Mouse (Mus musculus) midbrain, postnatal 0 days (tissue): ENCODE measurements around the gene Hist1h1b. TPM values are rescaled to one million over a fixed set of nuclear protein-coding genes. Genes with fewer than 3 reads are reported as not detected.
"Not testable (repeated sequence)": the region's sequence is repeated elsewhere in the genome, so short reads cannot be mapped to it uniquely, and the experiment has no call there.

Experiments
- ATAC-seq: fragments of 200-750 bp; cut with Nextera tagmentation; 2 replicates; pipeline ENCODE4 v1.8.0; 2017; ENCODE audit warnings: moderate number of reproducible peaks, mild to moderate bottlenecking, moderate TSS enrichment, moderate library complexity; ENCODE audit not compliant: low FRiP score
- DNase-seq: peaks from one replicate; pipeline ENCODE4 v3.0.0-alpha.2; 2015; ENCODE audit warnings: low spot score
- H3K27ac ChIP-seq: fragments of 300-500 bp; sonication (generic); 2 replicates; pipeline ENCODE4 v1.5.1; 2014; ENCODE audit warnings: low read depth, mild to moderate bottlenecking, low read length, mixed read lengths
- H3K27me3 ChIP-seq: fragments of 300-500 bp; sonication (generic); 2 replicates; pipeline ENCODE4 v1.6.1; 2014; ENCODE audit warnings: low read length, control low read depth, mixed read lengths; ENCODE audit not compliant: insufficient read depth
- H3K36me3 ChIP-seq: fragments of 300-500 bp; sonication (generic); 2 replicates; pipeline ENCODE4 v1.6.1; 2014; ENCODE audit warnings: low read length, control low read depth, mixed read lengths; ENCODE audit not compliant: insufficient read depth
- H3K4me1 ChIP-seq: fragments of 300-500 bp; sonication (generic); 2 replicates; pipeline ENCODE4 v1.6.1; 2014; ENCODE audit warnings: mild to moderate bottlenecking, control low read depth, antibody characterized with exemption, low read length, mixed read lengths; ENCODE audit not compliant: insufficient read depth
- H3K4me2 ChIP-seq: fragments of 300-500 bp; sonication (generic); 2 replicates; pipeline ENCODE4 v1.6.1; 2014; ENCODE audit warnings: low read depth, mild to moderate bottlenecking, low read length, mixed read lengths; ENCODE audit not compliant: poor library complexity, severe bottlenecking
- H3K4me3 ChIP-seq: fragments of 300-500 bp; sonication (generic); 2 replicates; pipeline ENCODE4 v1.5.1; 2014; ENCODE audit warnings: low read depth, mild to moderate bottlenecking, low read length, moderate library complexity
- H3K9ac ChIP-seq: fragments of 300-500 bp; sonication (generic); replicated peaks from 2 replicates; pipeline ENCODE4 v1.6.1; 2014; ENCODE audit warnings: mild to moderate bottlenecking, low read length, moderate library complexity, mixed read lengths; ENCODE audit not compliant: poor library complexity, severe bottlenecking
- H3K9me3 ChIP-seq: fragments of 300-500 bp; sonication (generic); 2 replicates; pipeline ENCODE4 v1.6.1; 2016; ENCODE audit warnings: low read length, control low read depth
- CTCF ChIP-seq: IDR thresholded peaks from 2 replicates; pipeline ENCODE4 v1.5.1; 2016; ENCODE audit warnings: antibody characterized with exemption, mild to moderate bottlenecking
- WGBS: fragments of 180-500 bp; shearing (Covaris S2); extraction: QIAGEN DNeasy Blood & Tissue Kit; methylation state at CpG from one replicate; pipeline ENCODE4 v1.1.7; 2014; 5-methylcytosine and 5-hydroxymethylcytosine counted together
- polyA plus RNA-seq: library from polyadenylated mRNA; unstranded; fragments of >200 nt; fragmentation: Nextera tagmentation; extraction: Ambion mirVana; gene quantifications from 2 replicates; pipeline ENCODE4 v1.2.1, GENCODE M21; 2015
- total RNA-seq: library from RNA; depleted of rRNA; stranded (reverse); fragments of >200 nt; gene quantifications from 2 replicates; pipeline ENCODE4 v1.2.3, GENCODE M21; 2014; rRNA removed

The Hist1h1b gene
- total RNA-seq: 54.7 and 116 TPM in 2 replicates
- 2.0 TPM in 2 replicates for polyA plus RNA-seq

DNA sequence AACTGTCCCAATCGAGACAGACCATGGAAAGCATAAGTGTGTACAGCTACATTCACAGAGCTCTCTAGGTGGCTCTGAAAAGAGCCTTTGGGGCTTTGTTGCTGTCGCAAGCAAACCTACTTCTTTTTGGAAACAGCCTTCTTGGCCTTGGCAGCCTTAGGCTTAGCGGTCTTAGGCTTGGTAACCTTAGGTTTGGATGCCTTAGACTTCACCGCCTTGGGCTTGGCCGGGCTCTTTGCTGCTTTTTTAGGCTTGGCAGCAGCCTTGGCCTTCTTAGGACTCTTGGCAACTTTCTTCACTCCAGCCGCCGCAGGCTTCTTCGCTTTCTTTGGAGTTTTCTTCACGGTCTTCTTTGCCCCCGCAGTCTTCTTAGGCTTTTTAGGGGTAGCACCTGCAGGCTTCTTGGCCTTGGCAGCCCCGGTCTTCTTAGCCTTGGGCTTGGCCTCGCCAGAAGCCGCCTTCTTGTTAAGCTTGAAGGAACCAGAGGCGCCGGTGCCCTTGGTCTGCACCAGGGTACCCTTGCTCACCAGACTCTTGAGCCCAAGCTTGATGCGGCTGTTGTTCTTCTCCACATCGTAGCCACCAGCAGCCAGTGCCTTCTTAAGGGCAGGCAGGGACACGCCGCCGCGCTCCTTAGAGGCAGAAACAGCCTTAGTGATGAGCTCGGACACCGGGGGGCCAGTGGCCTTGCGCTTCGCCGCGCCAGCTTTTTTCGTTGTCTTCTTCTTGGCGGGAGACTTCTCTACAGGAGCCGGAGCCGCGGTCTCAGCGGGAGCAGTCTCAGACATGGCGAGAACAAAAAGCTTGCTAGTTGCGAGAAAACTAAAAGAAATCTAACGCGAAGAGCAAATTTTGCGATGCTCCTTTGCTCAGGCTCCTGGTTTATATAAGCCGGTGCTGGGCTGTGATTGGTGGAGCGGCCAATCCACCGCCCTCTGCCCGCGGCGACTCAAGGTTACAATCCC is at the start of gene Hist1h1b:
Gene Hist1h1b (minus strand): TSS at position 859 of the 965 bp plus-strand sequence.
- Histone ChIP-seq H3K4me3 (peak within 1 kb of the TSS; percentile 52), H3K9ac (peak within 1 kb of the TSS; percentile 51; the same call in 1 of the 2 replicates), H3K4me2 (peak within 1 kb of the TSS; percentile 86), H3K9me3 (no peaks in the 10 kb centered on the region), H3K4me1 (peaks cover 11% of the 10 kb centered on the region), H3K36me3 (no peaks in the 10 kb centered on the region), H3K27ac (0 out of 2 replicates have a peak within 1 kb of the TSS, but pooled peaks have one; percentile 9), H3K27me3 (no peaks in the 10 kb centered on the region)
- DNase-seq (peak; percentile 64), ATAC-seq (no peak; the same call in 1 of the 2 replicates)
- 0% methylated on average over 44 of the region's 44 CpGs for WGBS
- TF ChIP-seq CTCF: no peak

DNA sequence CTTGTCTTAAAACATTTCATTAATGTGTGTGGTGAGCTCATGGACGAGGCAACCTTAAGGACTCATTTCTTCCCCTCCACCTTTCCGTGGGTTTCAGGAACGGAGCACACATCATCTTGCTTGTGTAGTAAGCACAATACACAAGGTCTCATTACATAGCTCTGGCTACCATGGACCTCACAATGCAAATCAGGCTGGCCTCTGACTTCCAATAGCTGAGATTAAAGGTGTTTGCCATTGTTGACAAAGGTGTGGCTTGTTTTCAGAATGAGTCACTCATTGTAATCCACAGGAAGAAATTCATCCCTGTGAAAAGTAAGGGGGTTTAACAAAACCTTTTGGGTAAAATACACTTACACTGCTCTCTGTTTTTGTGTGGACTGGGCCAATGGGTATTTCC is 48.1 kb upstream of the Hist1h1b start:
- H3K27ac ChIP-seq: no peak overlapping the region
- no peak overlapping the region for H3K4me2 ChIP-seq
- no peak overlapping the region for H3K9ac ChIP-seq
- H3K4me3 ChIP-seq: no peak overlapping the region
- no peak for ATAC-seq
- H3K4me1 ChIP-seq: no peaks in the 10 kb centered on the region
- H3K36me3 ChIP-seq: no peaks in the 10 kb centered on the region
- WGBS: 84% methylated on average over 3 of the region's 3 CpGs
- no peak for DNase-seq
- TF ChIP-seq CTCF: no peak
- H3K27me3 ChIP-seq: no peaks in the 10 kb centered on the region
- no peaks in the 10 kb centered on the region for H3K9me3 ChIP-seq

DNA sequence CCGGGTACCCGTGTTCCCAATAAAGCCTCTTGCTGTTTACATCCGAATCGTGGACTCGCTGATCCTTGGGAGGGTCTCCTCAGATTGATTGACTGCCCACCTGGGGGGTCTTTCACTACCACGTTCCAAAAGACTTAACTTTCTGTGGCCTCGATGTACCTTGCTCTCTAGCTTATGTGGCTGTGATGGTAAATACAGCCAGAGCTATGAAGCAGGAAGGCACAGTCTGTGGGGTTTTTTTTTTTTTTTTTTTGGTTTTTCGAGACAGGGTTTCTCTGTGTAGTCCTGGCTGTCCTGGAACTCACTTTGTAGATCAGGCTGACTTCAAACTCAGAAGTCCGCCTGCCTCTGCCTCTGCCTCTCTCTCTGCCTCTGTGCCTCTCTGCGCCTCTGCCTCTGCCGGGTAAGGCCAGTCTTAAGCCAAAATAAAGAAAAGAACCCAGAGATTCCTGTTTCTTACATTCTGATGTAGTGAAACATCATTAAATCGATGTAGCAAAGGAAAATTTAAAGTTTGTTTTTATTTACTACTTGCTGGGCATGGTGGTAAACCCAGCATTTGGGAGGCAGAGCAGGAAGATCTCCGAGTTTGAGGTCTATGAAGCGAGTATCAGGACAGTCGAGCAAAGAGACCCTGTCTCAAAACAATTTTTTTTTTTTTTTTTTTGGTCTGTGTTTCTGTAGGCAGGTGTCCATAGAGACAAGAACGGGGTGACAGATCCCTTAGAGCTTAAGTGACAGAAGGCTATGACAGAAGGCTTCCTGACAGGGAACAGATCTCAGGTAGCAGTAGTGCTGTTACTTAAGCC is 39.9 kb upstream of the Hist1h1b start:
- not testable (repeated sequence) for H3K36me3 ChIP-seq, H3K4me2 ChIP-seq, H3K9me3 ChIP-seq, H3K27me3 ChIP-seq, ATAC-seq, H3K27ac ChIP-seq, H3K4me1 ChIP-seq, DNase-seq, H3K4me3 ChIP-seq, H3K9ac ChIP-seq
- WGBS: 64% methylated on average over 7 of the region's 16 CpGs

DNA sequence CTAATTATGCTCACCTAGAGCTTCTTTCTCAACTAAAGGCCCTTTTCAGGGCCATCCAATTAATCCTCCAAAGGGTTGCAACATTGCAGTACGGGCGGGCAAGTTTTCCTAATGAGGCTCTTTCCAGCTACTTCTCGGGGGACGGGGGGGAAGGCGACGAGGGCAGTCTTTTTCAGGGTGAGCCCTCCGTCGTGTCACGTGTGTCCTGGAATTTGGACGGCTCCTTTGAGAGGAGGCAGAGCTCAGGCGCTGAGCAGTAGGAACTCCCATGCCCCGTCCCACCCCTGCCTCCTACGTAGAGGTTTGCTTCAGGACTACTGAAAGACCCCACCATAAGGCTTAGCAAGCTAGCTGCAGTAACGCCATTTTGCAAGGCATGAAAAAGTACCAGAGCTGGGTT is 31.7 kb upstream of the Hist1h1b start:
- ATAC-seq: peak; percentile 44; the same call in 1 of the 2 replicates
- not testable (repeated sequence) for H3K4me1 ChIP-seq, H3K36me3 ChIP-seq, H3K9ac ChIP-seq, H3K9me3 ChIP-seq, H3K27ac ChIP-seq, DNase-seq, H3K27me3 ChIP-seq, H3K4me3 ChIP-seq
- H3K4me2 ChIP-seq: peak overlapping the region; percentile 9; the same call in 1 of the 2 replicates
- WGBS: 0% methylated on average over 13 of the region's 14 CpGs

DNA sequence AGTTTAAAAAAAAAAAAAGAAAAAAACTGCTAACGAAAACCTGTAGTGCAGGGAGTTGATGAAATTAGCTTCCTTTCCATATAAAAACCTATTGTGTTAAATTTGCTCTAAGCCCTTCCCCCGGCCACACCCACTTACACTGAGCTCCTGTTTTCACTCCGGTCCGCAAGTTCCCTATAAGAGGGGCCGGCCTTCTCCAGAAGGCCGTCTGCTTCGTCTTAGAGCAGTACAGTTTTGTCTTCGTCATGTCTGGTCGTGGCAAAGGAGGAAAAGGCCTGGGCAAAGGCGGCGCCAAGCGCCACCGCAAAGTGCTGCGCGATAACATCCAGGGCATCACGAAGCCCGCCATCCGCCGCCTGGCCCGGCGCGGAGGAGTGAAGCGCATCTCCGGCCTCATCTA is 31.1 kb upstream of the Hist1h1b start, which contains the start of gene Hist1h4m:
Gene Hist1h4m (plus strand): TSS at position 208 of the 400 bp plus-strand sequence.
- no CpG with 5 or more reads among the region's 24 CpGs for WGBS
- not testable (repeated sequence) for H3K4me3 ChIP-seq, H3K9ac ChIP-seq, H3K27ac ChIP-seq, H3K9me3 ChIP-seq, H3K36me3 ChIP-seq, H3K4me1 ChIP-seq, H3K27me3 ChIP-seq, DNase-seq
- ATAC-seq: peak; percentile 72
- peak within 1 kb of the TSS; percentile 9; the same call in 1 of the 2 replicates for H3K4me2 ChIP-seq

DNA sequence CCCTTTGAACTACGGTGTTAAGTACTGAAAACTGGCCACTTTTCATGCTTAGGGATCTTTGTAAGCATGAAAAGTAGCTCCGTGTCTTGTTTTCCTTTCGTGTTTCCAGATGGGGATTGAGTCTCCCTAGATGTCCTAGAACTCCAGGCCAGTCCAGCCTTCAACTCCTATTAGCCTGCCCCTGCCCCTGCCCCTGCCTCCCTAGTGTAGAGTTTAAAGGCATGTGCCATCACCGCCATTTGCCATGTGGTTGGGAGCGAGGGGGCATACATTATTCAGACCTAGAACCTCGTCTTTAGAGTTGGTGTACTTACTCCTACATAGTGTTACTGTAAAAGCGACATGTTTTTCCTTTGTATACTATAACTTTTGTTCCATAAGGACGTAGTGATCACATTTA is 30.6 kb upstream of the Hist1h1b start:
- not testable (repeated sequence) for H3K4me2 ChIP-seq
- WGBS: no CpG with 5 or more reads among the region's 8 CpGs
- ATAC-seq: peak; percentile 28; the same call in 1 of the 2 replicates

DNA sequence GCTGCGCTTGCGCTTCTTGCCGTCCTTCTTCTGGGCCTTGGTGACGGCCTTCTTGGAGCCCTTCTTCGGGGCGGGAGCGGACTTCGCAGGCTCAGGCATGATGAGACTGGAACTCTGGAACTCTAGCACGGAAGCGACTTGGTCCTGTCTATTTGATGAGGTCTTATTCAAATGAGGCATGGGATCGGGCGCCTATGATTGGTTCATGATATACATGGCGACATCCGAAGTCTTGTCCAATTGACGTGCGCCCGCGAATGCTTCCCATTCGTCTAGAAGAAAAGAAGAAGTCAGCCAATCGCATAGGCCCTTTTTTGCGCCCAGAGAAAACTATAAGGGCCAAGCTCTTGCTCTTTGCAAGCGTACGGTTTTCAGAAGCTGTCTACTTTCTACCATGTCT is 29.6 kb upstream of the Hist1h1b start, which contains the start of the genes Hist1h2bq and Hist1h2ao:
Gene Hist1h2bq (minus strand): TSS at position 125 of the 400 bp plus-strand sequence.
Gene Hist1h2ao (plus strand): TSS at position 393 of the 400 bp plus-strand sequence.
- not testable (repeated sequence) for H3K4me2 ChIP-seq, H3K9me3 ChIP-seq, H3K27me3 ChIP-seq, H3K4me1 ChIP-seq, H3K9ac ChIP-seq, H3K4me3 ChIP-seq, DNase-seq, H3K36me3 ChIP-seq, H3K27ac ChIP-seq
- peak; percentile 97 for ATAC-seq
- no CpG with 5 or more reads among the region's 23 CpGs for WGBS

More for the DNA sequence above, 30.6 kb upstream of the Hist1h1b start:
- DNase-seq, H3K4me1 ChIP-seq, H3K9me3 ChIP-seq, H3K4me3 ChIP-seq, H3K36me3 ChIP-seq, H3K27me3 ChIP-seq, H3K27ac ChIP-seq, H3K9ac ChIP-seq: not testable (repeated sequence)

DNA sequence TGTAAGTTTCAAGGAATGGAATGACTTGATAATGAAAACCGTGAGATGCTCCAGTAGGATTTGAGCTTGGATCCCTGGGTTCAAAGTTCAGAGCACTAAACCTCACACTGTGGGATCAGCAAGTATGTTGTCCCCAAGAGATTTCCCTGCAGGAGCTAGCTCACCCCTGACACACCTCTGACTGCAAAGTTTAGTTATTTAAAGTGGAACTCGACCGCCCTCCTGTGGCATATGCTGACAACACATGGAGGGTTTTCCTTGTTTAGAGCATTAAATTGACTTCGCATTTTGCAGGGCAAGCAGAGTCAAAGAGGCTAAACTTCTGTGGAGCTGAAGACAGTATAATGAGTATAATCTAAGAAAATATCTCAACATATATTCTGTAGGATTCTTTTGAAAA is 22.6 kb upstream of the Hist1h1b start:
- H3K36me3 ChIP-seq, H3K27ac ChIP-seq, DNase-seq, H3K9ac ChIP-seq, H3K4me1 ChIP-seq, H3K9me3 ChIP-seq, H3K4me3 ChIP-seq, H3K27me3 ChIP-seq, H3K4me2 ChIP-seq: not testable (repeated sequence)
- no CpG with 5 or more reads among the region's 4 CpGs for WGBS
- ATAC-seq: peak; percentile 76
